Mouse (Mus musculus) neural tube, embryonic 13.5 days (tissue): Measurements from ENCODE around the gene Asgr2. TPM values are rescaled to one million over a fixed set of nuclear protein-coding genes. Genes with fewer than 3 reads are reported as not detected.

Source experiments
- ATAC-seq: fragments of 200-750 bp; cut with Nextera tagmentation; 2 replicates; pipeline ENCODE4 v1.8.0; 2017; ENCODE audit warnings: low read depth, mild to moderate bottlenecking, moderate TSS enrichment, moderate library complexity
- H3K27ac ChIP-seq: fragments of 300-500 bp; sonication (generic); replicated peaks from 2 replicates; pipeline ENCODE4 v1.5.1; 2015; ENCODE audit warnings: moderate library complexity, mild to moderate bottlenecking, inconsistent platforms
- H3K27me3 ChIP-seq: fragments of 300-500 bp; sonication (generic); 2 replicates; pipeline ENCODE4 v1.6.1; 2015; ENCODE audit warnings: mild to moderate bottlenecking, inconsistent platforms
- H3K36me3 ChIP-seq: fragments of 300-500 bp; sonication (generic); 2 replicates; pipeline ENCODE4 v1.6.1; 2015; ENCODE audit warnings: mild to moderate bottlenecking, inconsistent platforms
- H3K4me1 ChIP-seq: fragments of 300-500 bp; sonication (generic); replicated peaks from 2 replicates; pipeline ENCODE4 v1.6.1; 2015; ENCODE audit warnings: inconsistent platforms
- H3K4me2 ChIP-seq: fragments of 300-500 bp; sonication (generic); 2 replicates; pipeline ENCODE4 v1.6.1; 2015; ENCODE audit warnings: inconsistent platforms, mild to moderate bottlenecking, moderate library complexity
- H3K4me3 ChIP-seq: fragments of 300-500 bp; sonication (generic); 2 replicates; pipeline ENCODE4 v1.5.1; 2015; ENCODE audit warnings: mild to moderate bottlenecking, inconsistent platforms
- H3K9ac ChIP-seq: fragments of 300-500 bp; sonication (generic); 2 replicates; pipeline ENCODE4 v1.6.1; 2015; ENCODE audit warnings: moderate library complexity, mild to moderate bottlenecking, inconsistent platforms
- H3K9me3 ChIP-seq: fragments of 300-500 bp; sonication (generic); 2 replicates; pipeline ENCODE4 v1.6.1; 2016; ENCODE audit warnings: inconsistent platforms
- WGBS: fragments of 180-500 bp; shearing (Covaris S2); methylation state at CpG from one replicate; pipeline ENCODE4 v1.1.7; 2015; 5-methylcytosine and 5-hydroxymethylcytosine counted together
- polyA plus RNA-seq: library from polyadenylated mRNA; unstranded; fragments of >200 nt; fragmentation: Nextera tagmentation; extraction: Ambion mirVana; gene quantifications from 2 replicates; pipeline ENCODE4 v1.2.1, GENCODE M21; 2015

The Asgr2 gene
- polyA plus RNA-seq = 0.39 TPM in 1 of 2 replicates, not detected in the other

DNA sequence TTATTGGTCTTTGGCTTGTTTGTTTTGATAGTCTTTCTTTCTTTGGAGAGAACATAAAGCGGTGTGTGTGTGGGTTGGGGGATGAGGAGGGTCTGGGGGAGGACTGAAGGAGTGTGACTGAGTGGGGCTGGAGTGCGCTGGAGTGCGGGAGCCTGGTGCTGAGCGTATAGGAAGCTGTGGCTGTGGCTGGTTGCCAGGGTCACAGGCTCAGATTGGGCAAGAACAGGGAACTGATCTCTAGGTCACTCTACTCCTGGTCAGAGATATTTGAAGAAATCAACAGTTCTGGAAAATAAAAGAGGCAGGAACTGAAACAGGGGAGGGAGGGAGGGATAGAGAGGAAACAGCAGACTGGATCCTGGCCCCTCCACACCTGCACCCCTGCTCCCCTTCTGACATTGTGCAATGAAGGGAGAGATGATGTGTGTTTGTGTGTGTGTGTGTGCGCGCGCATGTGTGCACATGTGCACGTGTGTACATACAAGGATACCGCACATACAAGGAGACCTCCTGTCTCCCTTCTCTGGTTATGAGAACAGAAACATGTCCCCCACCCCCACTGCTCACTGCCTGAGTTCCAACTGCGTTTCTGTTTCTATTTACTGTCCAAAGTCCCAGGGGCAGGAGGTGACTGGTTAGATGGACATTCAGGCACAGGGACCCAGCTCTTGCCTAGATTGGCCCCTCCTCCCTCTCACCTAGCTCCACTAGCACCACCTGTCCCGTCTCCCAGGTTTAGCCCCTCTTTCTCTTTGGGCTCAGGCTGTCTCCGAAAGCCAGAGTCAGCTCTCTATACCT is at the start of gene Asgr2:
Gene Asgr2 (plus strand): TSS at position 659 of the 798 bp plus-strand sequence.
- Histone ChIP-seq H3K4me1 (no peaks in the 10 kb centered on the region), H3K4me2 (no peak within 1 kb of the TSS), H3K27ac (no peak within 1 kb of the TSS), H3K4me3 (no peak within 1 kb of the TSS), H3K36me3 (no peaks in the 10 kb centered on the region), H3K27me3 (no peaks in the 10 kb centered on the region), H3K9me3 (no peaks in the 10 kb centered on the region), H3K9ac (no peak within 1 kb of the TSS)
- ATAC-seq = no peak
- WGBS = 82% methylated on average over 12 of the region's 12 CpGs

DNA sequence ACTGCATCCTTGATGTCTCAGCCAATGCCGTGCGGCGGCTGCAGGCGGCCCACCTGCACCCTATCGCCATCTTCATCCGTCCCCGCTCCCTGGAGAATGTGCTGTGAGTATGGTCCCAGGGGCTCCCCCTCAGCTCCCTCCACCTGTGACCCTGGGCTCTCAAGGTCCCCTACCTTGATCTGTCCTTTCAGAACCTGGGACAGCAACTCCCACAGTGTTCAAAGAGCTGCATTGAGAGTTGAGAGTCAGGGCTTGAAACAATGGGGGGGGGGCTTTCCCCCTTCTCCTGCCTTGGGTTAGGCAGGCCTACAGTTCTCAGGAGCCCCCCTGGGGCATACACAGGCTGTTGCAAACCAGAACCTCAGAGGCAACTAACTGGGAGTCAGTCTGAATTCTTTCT is 48.8 kb upstream of the Asgr2 start:
- H3K4me2 ChIP-seq = no peak overlapping the region
- 0 out of 2 replicates have a peak overlapping the region, but pooled peaks have one; percentile 1 for H3K27ac ChIP-seq
- 75% methylated on average over 7 of the region's 7 CpGs for WGBS
- H3K36me3 ChIP-seq = peaks cover 68% of the 10 kb centered on the region
- H3K4me3 ChIP-seq = no peak overlapping the region
- H3K9me3 ChIP-seq = no peaks in the 10 kb centered on the region
- no peak for ATAC-seq
- H3K9ac ChIP-seq = no peak overlapping the region
- H3K4me1 ChIP-seq = no peaks in the 10 kb centered on the region
- no peaks in the 10 kb centered on the region for H3K27me3 ChIP-seq

DNA sequence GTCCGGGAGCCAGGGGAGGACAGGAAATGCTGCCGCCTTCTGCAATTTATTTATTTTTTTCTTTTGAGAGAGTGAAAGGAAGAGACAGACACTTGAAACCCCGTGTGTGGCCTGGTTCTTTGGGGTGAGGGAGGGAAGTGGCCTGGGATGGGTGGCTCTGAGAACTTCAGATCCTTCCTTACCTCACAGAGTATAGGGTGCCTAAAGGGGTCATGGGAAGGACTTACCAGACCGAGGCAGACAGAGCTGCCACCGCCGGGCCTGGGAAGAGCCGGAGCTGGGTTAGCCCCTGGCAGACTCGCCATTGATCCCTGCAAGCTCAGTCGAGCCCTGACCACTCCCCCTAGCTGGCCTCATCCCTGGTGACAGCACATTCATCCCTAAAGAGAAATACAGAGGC is 47.0 kb upstream of the Asgr2 start:
- no peaks in the 10 kb centered on the region for H3K27me3 ChIP-seq
- ATAC-seq = no peak
- H3K4me3 ChIP-seq = no peak overlapping the region
- H3K27ac ChIP-seq = 0 out of 2 replicates have a peak overlapping the region, but pooled peaks have one; percentile 18
- H3K4me2 ChIP-seq = no peak overlapping the region
- 30% methylated on average over 9 of the region's 9 CpGs for WGBS
- H3K9ac ChIP-seq = no peak overlapping the region
- no peaks in the 10 kb centered on the region for H3K9me3 ChIP-seq
- H3K4me1 ChIP-seq = no peaks in the 10 kb centered on the region
- peaks cover 53% of the 10 kb centered on the region for H3K36me3 ChIP-seq

DNA sequence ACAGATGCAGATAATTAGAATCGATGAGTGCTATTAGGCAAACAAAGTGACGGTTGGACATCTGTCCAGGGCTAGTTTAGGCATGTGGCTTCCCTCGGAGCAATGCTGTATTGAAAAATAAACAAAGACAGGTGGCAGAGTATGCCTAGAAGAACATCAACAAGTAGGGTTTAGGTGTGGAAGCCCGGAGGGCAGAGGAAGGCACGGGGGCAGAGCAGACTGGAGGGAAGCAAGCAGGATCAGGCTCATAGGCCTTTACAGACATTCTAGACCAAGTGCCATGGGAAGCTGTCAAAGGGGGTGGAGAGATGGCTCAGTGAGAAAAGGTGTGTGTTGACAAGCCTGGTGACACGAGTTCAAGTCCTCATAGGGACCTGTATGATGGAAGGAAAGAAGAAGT is 43.1 kb upstream of the Asgr2 start:
- 71% methylated on average over 6 of the region's 6 CpGs for WGBS
- Histone ChIP-seq H3K4me3 (no peak overlapping the region), H3K9ac (no peak overlapping the region), H3K4me1 (no peaks in the 10 kb centered on the region), H3K4me2 (no peak overlapping the region), H3K9me3 (no peaks in the 10 kb centered on the region), H3K27me3 (0 out of 2 replicates have a peak, but pooled peaks cover 3% of the 10 kb centered on the region), H3K36me3 (peaks cover 15% of the 10 kb centered on the region), H3K27ac (no peak overlapping the region)
- ATAC-seq = no peak

DNA sequence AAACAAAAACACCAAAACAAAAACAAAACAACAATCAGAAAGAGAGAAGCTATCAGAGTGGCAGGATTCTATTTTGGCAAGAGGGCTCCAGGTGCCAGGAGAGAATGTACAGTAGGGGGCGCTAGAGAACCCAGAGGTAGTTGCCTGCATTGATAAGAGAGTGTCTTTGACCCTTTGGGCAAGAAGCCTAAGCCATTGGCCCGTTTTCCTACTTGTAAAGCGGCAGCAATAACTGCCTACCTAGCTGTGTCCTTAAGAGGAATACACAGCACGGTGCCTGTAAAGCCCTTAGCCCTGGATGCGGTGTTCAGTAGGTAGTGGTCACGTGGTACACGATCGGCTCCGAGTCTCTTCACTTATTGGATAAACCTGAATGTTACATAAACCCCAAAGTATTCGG is 42.6 kb upstream of the Asgr2 start:
- Histone ChIP-seq H3K4me3 (no peak overlapping the region), H3K27me3 (0 out of 2 replicates have a peak, but pooled peaks cover 8% of the 10 kb centered on the region), H3K27ac (no peak overlapping the region), H3K9ac (no peak overlapping the region), H3K4me1 (no peaks in the 10 kb centered on the region), H3K4me2 (no peak overlapping the region), H3K9me3 (no peaks in the 10 kb centered on the region), H3K36me3 (peaks cover 11% of the 10 kb centered on the region)
- 56% methylated on average over 10 of the region's 10 CpGs for WGBS
- ATAC-seq = no peak

DNA sequence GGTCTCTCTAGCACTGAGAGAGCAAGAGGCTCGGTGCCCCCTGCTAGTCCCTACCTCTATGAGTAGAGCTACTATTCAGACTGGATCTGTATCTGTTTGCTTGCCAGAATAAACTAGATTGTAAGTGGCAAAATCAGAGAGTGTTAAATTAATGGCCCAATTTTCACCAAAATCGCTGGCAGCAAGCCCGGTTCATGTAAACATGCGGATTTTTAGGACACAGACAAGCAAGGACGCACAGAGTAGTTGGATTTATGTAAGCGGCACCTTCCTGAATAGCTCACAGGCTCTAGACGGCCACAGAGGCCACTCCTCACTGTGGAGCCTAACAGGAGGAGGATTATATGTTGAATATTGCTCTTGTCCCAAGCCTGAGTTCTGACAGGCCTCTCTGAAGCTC is 39.3 kb upstream of the Asgr2 start:
- H3K9ac ChIP-seq = no peak overlapping the region
- ATAC-seq = no peak
- no peaks in the 10 kb centered on the region for H3K36me3 ChIP-seq
- no peak overlapping the region for H3K27ac ChIP-seq
- H3K27me3 ChIP-seq = 0 out of 2 replicates have a peak, but pooled peaks cover 8% of the 10 kb centered on the region
- WGBS = 74% methylated on average over 7 of the region's 7 CpGs
- no peak overlapping the region for H3K4me3 ChIP-seq
- H3K9me3 ChIP-seq = no peaks in the 10 kb centered on the region
- H3K4me2 ChIP-seq = no peak overlapping the region
- peaks cover 3% of the 10 kb centered on the region; the same call in 1 of the 2 replicates for H3K4me1 ChIP-seq

DNA sequence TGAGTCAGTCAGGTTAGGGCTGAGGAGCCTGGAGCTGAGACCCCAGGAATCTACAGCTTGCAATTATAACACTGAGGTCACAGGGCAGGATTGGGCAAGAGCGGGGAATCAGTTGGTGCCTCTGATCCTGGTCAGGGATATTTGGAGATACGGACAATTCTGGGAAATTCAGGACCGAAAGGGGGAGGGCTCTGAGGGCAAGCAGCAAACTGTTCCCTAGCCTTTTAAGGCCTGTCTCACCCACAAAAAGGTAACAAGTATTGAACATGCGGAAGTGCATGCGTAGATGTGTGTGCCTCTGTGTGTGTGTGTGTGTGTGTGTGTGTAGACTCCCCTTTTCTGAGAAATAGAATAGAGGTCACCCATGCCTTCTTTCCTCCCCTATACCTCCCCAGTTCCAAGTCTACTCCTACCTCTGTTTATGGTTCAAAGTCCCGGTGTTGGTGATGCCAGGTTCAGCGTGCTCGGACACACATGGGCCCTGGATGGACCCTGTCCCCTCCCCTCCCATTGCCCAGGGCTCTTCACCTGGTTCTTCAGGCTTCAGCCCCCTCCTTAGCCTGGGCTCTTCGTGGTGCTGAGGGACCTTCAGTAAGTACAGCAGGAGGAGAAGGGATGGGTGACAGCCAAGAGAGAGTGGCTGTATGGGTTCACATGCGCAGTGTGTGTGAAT is 38.4 kb upstream of the Asgr2 start, which contains the start of gene Asgr1:
Gene Asgr1 (plus strand): TSS at position 188 of the 673 bp plus-strand sequence.
- Histone ChIP-seq H3K27ac (no peak within 1 kb of the TSS), H3K4me1 (peaks cover 3% of the 10 kb centered on the region; the same call in 1 of the 2 replicates), H3K4me3 (no peak within 1 kb of the TSS), H3K27me3 (0 out of 2 replicates have a peak, but pooled peaks cover 8% of the 10 kb centered on the region), H3K36me3 (no peaks in the 10 kb centered on the region), H3K9me3 (no peaks in the 10 kb centered on the region), H3K4me2 (no peak within 1 kb of the TSS), H3K9ac (0 out of 2 replicates have a peak within 1 kb of the TSS, but pooled peaks have one; percentile 43)
- 81% methylated on average over 10 of the region's 10 CpGs for WGBS
- ATAC-seq = no peak

DNA sequence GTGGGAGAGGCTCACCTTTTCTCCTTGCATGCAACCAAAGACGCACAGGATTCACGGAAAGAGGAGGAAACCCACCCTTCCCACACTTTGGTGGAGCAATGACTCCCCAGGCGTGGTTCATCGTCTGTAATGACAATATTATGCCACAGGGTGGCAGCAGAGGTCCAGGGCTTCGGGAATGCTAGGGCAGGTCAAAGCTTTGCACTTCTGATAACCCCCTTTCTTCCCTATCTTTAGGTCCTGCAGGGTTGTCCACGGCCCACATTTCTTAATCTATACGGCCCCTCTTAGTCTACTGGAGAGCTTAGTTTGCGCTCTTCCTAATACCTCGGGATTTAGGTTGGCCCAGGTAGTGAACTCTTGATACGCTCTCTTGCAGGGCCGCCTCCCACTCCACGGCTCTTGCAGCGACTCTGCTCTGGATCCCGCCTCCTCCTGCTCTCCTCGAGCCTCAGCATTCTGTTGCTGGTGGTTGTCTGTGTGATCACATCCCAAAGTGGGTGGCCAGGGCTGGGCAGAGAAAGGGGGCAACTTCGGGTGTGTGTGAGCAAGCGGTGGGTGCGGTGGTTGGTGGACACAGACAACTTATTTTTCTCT is 36.7 kb upstream of the Asgr2 start:
- Histone ChIP-seq H3K4me1 (peaks cover 3% of the 10 kb centered on the region; the same call in 1 of the 2 replicates), H3K4me3 (no peak overlapping the region), H3K27me3 (0 out of 2 replicates have a peak, but pooled peaks cover 8% of the 10 kb centered on the region), H3K9ac (0 out of 2 replicates have a peak overlapping the region, but pooled peaks have one; percentile 43), H3K36me3 (no peaks in the 10 kb centered on the region), H3K9me3 (no peaks in the 10 kb centered on the region), H3K27ac (no peak overlapping the region), H3K4me2 (peak overlapping the region; percentile 30)
- 25% methylated on average over 18 of the region's 18 CpGs for WGBS
- peak; percentile 63 for ATAC-seq

DNA sequence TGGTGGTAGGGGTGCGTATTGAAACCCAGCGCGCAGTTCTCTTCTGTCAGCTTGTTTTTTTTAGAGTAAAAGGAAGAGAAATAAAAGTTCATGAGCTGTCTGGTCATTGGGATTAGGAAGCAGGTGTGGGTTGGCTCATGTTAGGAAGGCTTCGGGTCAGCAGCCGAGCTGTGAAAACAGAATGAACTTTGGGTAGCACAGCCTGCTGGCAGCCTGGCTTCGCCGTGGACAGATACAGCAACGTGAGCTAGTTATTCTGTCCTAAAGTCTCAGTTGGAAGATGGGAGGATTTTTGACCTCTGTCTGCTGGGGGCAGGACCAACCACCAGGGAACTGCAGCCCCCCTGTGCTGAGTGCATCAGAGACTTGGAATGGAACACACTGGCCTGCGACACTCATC is 34.6 kb upstream of the Asgr2 start:
- no peak for ATAC-seq
- H3K4me2 ChIP-seq = no peak overlapping the region
- H3K9ac ChIP-seq = no peak overlapping the region
- H3K9me3 ChIP-seq = no peaks in the 10 kb centered on the region
- 79% methylated on average over 9 of the region's 9 CpGs for WGBS
- no peak overlapping the region for H3K27ac ChIP-seq
- H3K4me1 ChIP-seq = peaks cover 3% of the 10 kb centered on the region; the same call in 1 of the 2 replicates
- H3K27me3 ChIP-seq = 0 out of 2 replicates have a peak, but pooled peaks cover 8% of the 10 kb centered on the region
- no peak overlapping the region for H3K4me3 ChIP-seq
- H3K36me3 ChIP-seq = no peaks in the 10 kb centered on the region

DNA sequence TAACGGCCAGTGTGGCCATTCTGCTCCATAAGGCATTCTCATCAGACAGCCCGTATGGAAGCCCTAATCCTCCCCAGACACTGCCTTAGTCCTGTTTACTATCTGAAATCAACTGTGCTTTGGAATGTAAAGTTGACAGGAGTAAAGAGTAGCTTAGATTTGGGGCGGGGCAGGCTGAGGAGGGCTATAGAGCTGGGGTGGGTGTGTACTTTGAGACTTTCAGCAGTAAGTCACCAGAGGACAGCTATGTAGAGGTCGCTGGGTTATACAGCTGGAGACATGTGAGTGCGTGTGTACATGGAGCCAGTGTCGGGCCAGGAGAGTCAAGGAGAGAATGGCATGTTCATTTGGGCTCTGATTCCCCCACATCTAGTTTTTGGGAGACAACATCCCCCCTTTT is 32.5 kb upstream of the Asgr2 start:
- H3K27me3 ChIP-seq = no peaks in the 10 kb centered on the region

DNA sequence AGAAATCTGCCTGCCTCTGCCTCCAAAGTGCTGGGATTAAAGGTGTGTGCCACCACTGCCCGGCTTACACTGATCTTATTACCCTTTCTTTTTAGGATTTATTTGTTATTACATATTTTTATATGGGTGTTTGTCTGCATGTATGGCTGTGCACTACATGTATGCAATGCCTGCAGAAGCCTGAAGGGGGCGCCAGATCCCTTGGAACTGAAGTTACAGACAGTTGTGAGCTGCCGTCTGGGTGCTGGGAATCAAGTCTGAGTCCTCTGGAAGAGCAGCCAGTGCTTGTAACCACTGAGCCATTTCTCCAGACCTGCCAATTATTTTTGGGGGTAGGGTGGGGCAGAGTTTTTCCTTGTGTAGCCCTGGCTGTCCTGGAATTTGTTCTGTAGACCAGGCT is 29.4 kb upstream of the Asgr2 start:
- H3K27me3 ChIP-seq = no peaks in the 10 kb centered on the region
- peaks cover 3% of the 10 kb centered on the region; the same call in 1 of the 2 replicates for H3K4me1 ChIP-seq
- H3K27ac ChIP-seq = no peak overlapping the region
- no peak overlapping the region for H3K9ac ChIP-seq
- H3K36me3 ChIP-seq = no peaks in the 10 kb centered on the region
- H3K9me3 ChIP-seq = peaks cover 4% of the 10 kb centered on the region; the same call in 1 of the 2 replicates
- H3K4me2 ChIP-seq = no peak overlapping the region
- 66% methylated on average over 3 of the region's 3 CpGs for WGBS
- no peak overlapping the region for H3K4me3 ChIP-seq
- no peak for ATAC-seq

More for the DNA sequence above, 32.5 kb upstream of the Asgr2 start:
- H3K4me2 ChIP-seq = no peak overlapping the region
- WGBS = 74% methylated on average over 6 of the region's 6 CpGs
- H3K36me3 ChIP-seq = no peaks in the 10 kb centered on the region
- no peak overlapping the region for H3K9ac ChIP-seq
- no peak for ATAC-seq
- peaks cover 3% of the 10 kb centered on the region; the same call in 1 of the 2 replicates for H3K4me1 ChIP-seq
- no peak overlapping the region for H3K27ac ChIP-seq
- peaks cover 4% of the 10 kb centered on the region; the same call in 1 of the 2 replicates for H3K9me3 ChIP-seq
- H3K4me3 ChIP-seq = no peak overlapping the region
